Mouse (Mus musculus): Measurements from ENCODE around the gene Gm8251. TPM values are rescaled to one million over a fixed set of nuclear protein-coding genes. Genes with fewer than 3 reads are reported as not detected.
A peak's percentile ranks its signal among the peaks of the same experiment; 100 is the strongest.
"Not testable (repeated sequence)": the region's sequence is repeated elsewhere in the genome, so short reads cannot be mapped to it uniquely, and the experiment has no call there.

Gene Gm8251
- total RNA-seq, 1 experiment = 0.18 TPM

GRCm38 (mm10) chr1:44064625-44065024 is 2.9 kb upstream of the Gm8251 start:
- TF ChIP-seq ZC3H11A (IDR thresholded peaks at IDR 0.05; ENCODE audit: borderline replicate concordance, low read depth, low read length) = peak; percentile 79; the same call in 1 of the 2 replicates
- TF ChIP-seq CHD2 (IDR thresholded peaks at IDR 0.05; ENCODE audit: low read depth, low read length) = no peak
- Histone ChIP-seq H3K4me3 (ENCODE audit: insufficient read depth in 1 of 2, low read depth in 1 of 2, low read length in 2 of 2, poor library complexity in 1 of 2, severe bottlenecking in 1 of 2) (no peak overlapping the region), H3K9ac (ENCODE audit: insufficient read depth, low read depth, low read length, poor library complexity, severe bottlenecking) (no peak overlapping the region), H3K4me1 (ENCODE audit: control insufficient read depth in 2 of 2, insufficient read depth in 2 of 2, low read length in 2 of 2, poor library complexity in 1 of 2) (no peaks in the 10 kb centered on the region), H3K36me3 (ENCODE audit: control insufficient read depth, insufficient read depth, low read length, poor library complexity, severe bottlenecking) (no peaks in the 10 kb centered on the region), H3K9me3 (ENCODE audit: control insufficient read depth, insufficient read depth, low read depth, low read length) (no peaks in the 10 kb centered on the region), H3K27ac (ENCODE audit: insufficient read depth, low read depth, low read length, poor library complexity, severe bottlenecking) (no peak overlapping the region)
- in situ Hi-C loops (cut with MboI; ENCODE audit: low sequenced_read_pairs in 2 of 2, unreplicated experiment in 2 of 2) = loop anchor here in 1 of 2 experiments (25.0 kb wide), 1 partner anchor 302 kb away; no protein-coding TSS in a partner anchor
- DNase-seq (ENCODE audit: low read depth, low spot score) = peak; percentile 60

- Histone ChIP-seq H3K27ac (ENCODE audit: insufficient read depth, low read depth, low read length, poor library complexity, severe bottlenecking) (no peak overlapping the region), H3K9me3 (ENCODE audit: control insufficient read depth, insufficient read depth, low read depth, low read length) (no peaks in the 10 kb centered on the region), H3K4me1 (ENCODE audit: control insufficient read depth in 2 of 2, insufficient read depth in 2 of 2, low read length in 2 of 2, poor library complexity in 1 of 2) (no peaks in the 10 kb centered on the region), H3K36me3 (ENCODE audit: control insufficient read depth, insufficient read depth, low read length, poor library complexity, severe bottlenecking) (no peaks in the 10 kb centered on the region), H3K4me3 (ENCODE audit: insufficient read depth in 1 of 2, low read depth in 1 of 2, low read length in 2 of 2, poor library complexity in 1 of 2, severe bottlenecking in 1 of 2) (no peak overlapping the region), H3K9ac (ENCODE audit: insufficient read depth, low read depth, low read length, poor library complexity, severe bottlenecking) (no peak overlapping the region)
- no peak for TF ChIP-seq ZNF384 (IDR thresholded peaks at IDR 0.05; ENCODE audit: low read depth, low read length)
- TF ChIP-seq CHD2 (IDR thresholded peaks at IDR 0.05; ENCODE audit: low read depth, low read length) = no peak
- no peak for TF ChIP-seq ZC3H11A (IDR thresholded peaks at IDR 0.05; ENCODE audit: borderline replicate concordance, low read depth, low read length)
- no peak for TF ChIP-seq MAFK (IDR thresholded peaks at IDR 0.05; ENCODE audit: insufficient read depth, low read depth, low read length)
- no peak for TF ChIP-seq HCFC1 (IDR thresholded peaks at IDR 0.05; ENCODE audit: borderline replicate concordance, insufficient read depth, low read length)
- in situ Hi-C loops (cut with MboI; ENCODE audit: low sequenced_read_pairs in 2 of 2, unreplicated experiment in 2 of 2) = loop anchor here in 1 of 2 experiments (25.0 kb wide), 1 partner anchor 301 kb away; no protein-coding TSS in a partner anchor
- DNase-seq (ENCODE audit: low read depth, low spot score) = no peak
These were observed 1.7 kb upstream of the Gm8251 start for GRCm38 (mm10) chr1:44063439-44063838.

GRCm38 (mm10) chr1:44057805-44058204 is 3.9 kb downstream of the Gm8251 start:
- TF ChIP-seq HCFC1 (IDR thresholded peaks at IDR 0.05; ENCODE audit: borderline replicate concordance, insufficient read depth, low read length) (no peak), CHD2 (IDR thresholded peaks at IDR 0.05; ENCODE audit: low read depth, low read length) (no peak), ZC3H11A (IDR thresholded peaks at IDR 0.05; ENCODE audit: borderline replicate concordance, low read depth, low read length) (no peak), ZNF384 (IDR thresholded peaks at IDR 0.05; ENCODE audit: low read depth, low read length) (no peak), MAFK (IDR thresholded peaks at IDR 0.05; ENCODE audit: insufficient read depth, low read depth, low read length) (no peak)
- in situ Hi-C loops (cut with MboI; ENCODE audit: low sequenced_read_pairs in 2 of 2, unreplicated experiment in 2 of 2) = loop anchor here in 1 of 2 experiments (25.0 kb wide), 1 partner anchor 296 kb away; no protein-coding TSS in a partner anchor
- H3K4me1 ChIP-seq (ENCODE audit: control insufficient read depth in 2 of 2, insufficient read depth in 2 of 2, low read length in 2 of 2, poor library complexity in 1 of 2) = no peaks in the 10 kb centered on the region
- no peak overlapping the region for H3K27ac ChIP-seq (ENCODE audit: insufficient read depth, low read depth, low read length, poor library complexity, severe bottlenecking)
- H3K9me3 ChIP-seq (ENCODE audit: control insufficient read depth, insufficient read depth, low read depth, low read length) = no peaks in the 10 kb centered on the region
- no peaks in the 10 kb centered on the region for H3K36me3 ChIP-seq (ENCODE audit: control insufficient read depth, insufficient read depth, low read length, poor library complexity, severe bottlenecking)
- H3K4me3 ChIP-seq (ENCODE audit: insufficient read depth in 1 of 2, low read depth in 1 of 2, low read length in 2 of 2, poor library complexity in 1 of 2, severe bottlenecking in 1 of 2) = no peak overlapping the region
- DNase-seq (ENCODE audit: low read depth, low spot score) = no peak
- no peak overlapping the region for H3K9ac ChIP-seq (ENCODE audit: insufficient read depth, low read depth, low read length, poor library complexity, severe bottlenecking)

GRCm38 (mm10) chr1:44046556-44046955 is 15.2 kb downstream of the Gm8251 start:
- no peak for DNase-seq (ENCODE audit: low read depth, low spot score)

GRCm38 (mm10) chr1:44045689-44046088 is 16.0 kb downstream of the Gm8251 start:
- H3K36me3 ChIP-seq (ENCODE audit: control insufficient read depth, insufficient read depth, low read length, poor library complexity, severe bottlenecking); DNase-seq (ENCODE audit: low read depth, low spot score); H3K9ac ChIP-seq (ENCODE audit: insufficient read depth, low read depth, low read length, poor library complexity, severe bottlenecking); H3K4me1 ChIP-seq (ENCODE audit: control insufficient read depth in 2 of 2, insufficient read depth in 2 of 2, low read length in 2 of 2, poor library complexity in 1 of 2); H3K9me3 ChIP-seq (ENCODE audit: control insufficient read depth, insufficient read depth, low read depth, low read length); in situ Hi-C loops (cut with MboI; ENCODE audit: low sequenced_read_pairs in 2 of 2, unreplicated experiment in 2 of 2); H3K4me3 ChIP-seq (ENCODE audit: insufficient read depth in 1 of 2, low read depth in 1 of 2, low read length in 2 of 2, poor library complexity in 1 of 2, severe bottlenecking in 1 of 2); H3K27ac ChIP-seq (ENCODE audit: insufficient read depth, low read depth, low read length, poor library complexity, severe bottlenecking): not testable (repeated sequence)

More at GRCm38 (mm10) chr1:44046556-44046955, 15.2 kb downstream of the Gm8251 start:
- H3K9ac ChIP-seq (ENCODE audit: insufficient read depth, low read depth, low read length, poor library complexity, severe bottlenecking) = no peak overlapping the region
- no peak overlapping the region for H3K27ac ChIP-seq (ENCODE audit: insufficient read depth, low read depth, low read length, poor library complexity, severe bottlenecking)
- no peak overlapping the region for H3K4me3 ChIP-seq (ENCODE audit: insufficient read depth in 1 of 2, low read depth in 1 of 2, low read length in 2 of 2, poor library complexity in 1 of 2, severe bottlenecking in 1 of 2)
- peaks cover 2 to 3% of the 10 kb centered on the region in 2 experiments; a peak in 1 of 4 replicates for H3K4me1 ChIP-seq (ENCODE audit: control insufficient read depth in 2 of 2, insufficient read depth in 2 of 2, low read length in 2 of 2, poor library complexity in 1 of 2)
- in situ Hi-C loops (cut with MboI; ENCODE audit: low sequenced_read_pairs in 2 of 2, unreplicated experiment in 2 of 2) = no loop called here
- TF ChIP-seq ZC3H11A (IDR thresholded peaks at IDR 0.05; ENCODE audit: borderline replicate concordance, low read depth, low read length) (no peak), ZNF384 (IDR thresholded peaks at IDR 0.05; ENCODE audit: low read depth, low read length) (no peak), MAFK (IDR thresholded peaks at IDR 0.05; ENCODE audit: insufficient read depth, low read depth, low read length) (no peak), CHD2 (IDR thresholded peaks at IDR 0.05; ENCODE audit: low read depth, low read length) (no peak), HCFC1 (IDR thresholded peaks at IDR 0.05; ENCODE audit: borderline replicate concordance, insufficient read depth, low read length) (no peak)
- H3K9me3 ChIP-seq (ENCODE audit: control insufficient read depth, insufficient read depth, low read depth, low read length) = no peaks in the 10 kb centered on the region
- no peaks in the 10 kb centered on the region for H3K36me3 ChIP-seq (ENCODE audit: control insufficient read depth, insufficient read depth, low read length, poor library complexity, severe bottlenecking)

All from ES-E14 (cell line).